Mouse (Mus musculus): ENCODE data around the gene Gabrg1.

The Gabrg1 gene

DNA sequence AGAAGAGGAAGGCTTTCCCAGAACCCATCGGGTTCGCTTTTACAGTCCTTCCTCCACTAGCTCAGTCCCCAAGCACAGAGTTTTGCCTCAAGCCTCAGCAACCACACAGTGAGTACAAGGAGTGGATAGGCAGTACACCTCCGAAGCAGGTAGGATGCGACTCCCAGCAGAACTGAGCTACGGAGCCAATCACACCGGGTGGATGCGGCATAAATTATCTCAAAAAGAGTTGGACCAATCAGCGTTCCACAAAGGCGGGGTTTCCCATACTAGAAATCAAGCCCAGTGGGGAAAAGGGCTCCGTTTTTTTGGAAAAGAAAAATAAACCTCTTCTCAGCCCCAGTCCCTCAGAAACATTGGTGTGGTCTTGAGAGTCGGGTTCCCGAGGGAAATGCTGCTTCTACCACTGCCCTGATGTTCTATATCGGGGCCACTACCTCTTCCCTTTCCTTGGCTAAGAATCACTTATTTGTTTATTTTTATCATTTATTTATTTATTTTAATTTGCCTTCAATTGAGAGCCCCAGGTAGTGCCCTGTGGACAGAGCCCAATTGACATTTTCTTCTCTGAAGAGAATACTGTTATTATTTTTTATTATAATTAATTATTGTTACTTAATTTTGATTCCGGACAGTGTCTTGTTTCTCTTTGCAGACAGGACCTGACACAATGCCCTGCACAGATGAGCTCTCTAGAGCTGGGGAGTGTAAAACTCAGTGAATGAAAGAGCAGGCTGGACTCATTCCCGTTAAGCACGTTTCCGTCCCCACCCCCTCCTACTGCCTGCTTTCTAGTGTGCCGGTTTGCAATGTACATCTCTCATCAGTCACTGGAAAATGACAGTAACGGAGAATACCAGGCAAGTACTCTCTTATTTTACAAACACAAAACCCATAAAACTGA lies at the start of gene Gabrg1:
Gene Gabrg1, minus strand, starts transcription at position 426 of the 904 bp plus-strand sequence.
- peak; percentile 59 for DNase-seq (ENCODE audit: low read depth, low spot score)

DNA sequence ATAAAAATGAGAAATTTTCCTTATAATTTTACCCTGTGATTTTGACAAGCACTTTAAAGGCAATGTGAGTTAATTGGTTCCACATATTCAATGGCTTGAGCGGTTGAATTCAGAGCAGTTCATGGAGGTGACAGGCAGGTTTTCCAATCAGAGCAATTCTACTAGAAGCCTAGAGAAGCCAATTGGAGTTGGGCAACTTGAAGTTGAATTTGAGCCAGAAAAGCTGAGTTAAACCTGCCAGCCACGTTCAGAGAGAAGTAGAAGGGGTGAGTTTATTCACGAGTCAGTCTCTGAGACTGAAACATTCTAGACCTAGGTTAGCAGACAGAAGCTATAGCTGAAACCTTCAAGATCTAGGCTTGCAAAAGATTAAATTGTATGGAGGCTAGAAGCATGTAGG lies 41.6 kb upstream of the Gabrg1 start:
- no peak for DNase-seq (ENCODE audit: low read depth, low spot score)

DNA sequence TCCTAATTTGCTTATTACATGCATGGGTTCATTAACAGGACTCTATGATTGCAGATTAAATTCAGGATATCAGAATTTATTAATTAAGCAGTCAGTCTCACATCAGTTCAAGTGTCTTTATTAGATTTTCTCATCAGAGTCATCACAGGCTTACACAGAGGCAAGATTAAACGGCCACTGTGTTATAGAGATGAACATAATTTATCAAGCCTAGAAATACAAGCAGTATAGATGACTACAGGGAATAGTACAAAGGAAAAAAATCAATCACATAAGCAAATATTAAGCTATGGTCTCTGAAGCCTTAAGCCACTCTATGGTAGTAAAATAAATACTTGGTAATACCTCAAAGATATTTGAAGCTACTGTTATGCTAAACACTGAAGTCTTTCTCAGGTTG lies 27.7 kb upstream of the Gabrg1 start:
- DNase-seq (ENCODE audit: low read depth, low spot score), result no peak

DNA sequence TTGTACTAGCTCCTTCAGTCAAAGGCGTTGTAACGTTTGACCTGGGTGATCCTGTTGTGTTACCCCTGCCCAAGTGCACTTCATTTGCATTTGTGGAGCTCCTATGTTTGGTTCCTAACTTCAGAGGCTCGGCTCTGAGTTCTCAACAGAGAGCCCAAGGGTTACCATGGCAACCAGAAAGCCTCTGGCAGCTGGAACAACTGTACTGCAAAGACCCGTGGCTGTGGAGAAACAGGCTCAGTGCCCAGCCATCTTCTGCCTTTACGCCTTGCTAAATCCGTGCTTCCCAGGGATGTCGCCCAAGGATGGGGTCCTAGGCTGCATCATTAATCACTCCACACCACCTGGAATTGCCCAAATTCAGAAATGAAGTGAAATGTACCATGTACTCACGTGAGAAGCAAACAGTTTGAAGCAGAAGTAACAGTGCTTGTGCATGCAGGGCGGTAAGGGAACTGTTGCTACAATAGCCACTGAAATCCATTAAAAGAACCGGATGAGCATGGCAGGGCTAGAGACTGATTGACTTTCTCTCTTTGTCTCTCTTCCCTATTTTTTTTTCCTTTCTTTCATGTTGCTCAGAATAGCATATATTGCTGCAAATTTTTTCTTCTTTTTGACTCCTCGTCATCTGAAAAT lies 798 bp upstream of the Gabrg1 start:
- peak; percentile 89 for DNase-seq (ENCODE audit: low read depth, low spot score)

DNA sequence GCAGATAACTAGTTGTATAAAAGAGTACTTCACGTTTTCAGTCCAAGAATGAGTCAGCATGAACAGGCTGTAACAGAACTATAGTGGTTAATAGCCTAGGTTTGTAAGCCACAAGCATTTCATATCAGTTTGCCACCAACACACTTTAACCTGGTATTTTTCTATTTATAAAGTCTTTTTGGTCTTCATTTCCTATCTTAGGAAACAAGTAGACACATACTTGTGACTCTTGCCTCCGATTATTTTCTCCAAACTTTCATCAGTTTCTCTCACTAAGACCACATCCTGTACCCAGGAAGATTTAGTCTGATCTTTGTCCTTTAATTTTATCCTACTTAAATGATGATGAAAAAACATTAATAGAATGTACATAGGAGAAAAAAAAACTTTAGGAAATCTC lies 23.7 kb downstream of the Gabrg1 start:
- DNase-seq (ENCODE audit: low read depth, low spot score), result no peak

DNA sequence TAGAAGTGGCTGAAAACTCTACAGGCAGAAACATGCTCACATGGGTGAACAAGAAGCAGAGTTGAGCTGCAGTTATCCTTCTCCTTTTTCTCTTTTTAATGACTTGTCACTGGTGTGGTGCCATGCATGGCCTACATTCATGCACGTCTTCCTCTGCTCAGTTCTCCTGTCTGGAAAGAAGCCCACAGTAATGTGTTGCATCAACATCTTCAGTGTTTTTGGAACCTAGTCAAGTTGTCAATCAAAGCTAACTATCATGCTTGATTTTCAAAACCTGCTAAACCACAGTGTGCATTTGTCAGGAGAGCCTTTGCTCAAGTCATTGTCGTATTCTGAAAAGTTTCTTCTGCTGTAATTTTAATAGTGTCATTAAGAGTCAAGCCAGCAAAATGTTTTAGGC lies 106.3 kb downstream of the Gabrg1 start:
- no peak for DNase-seq (ENCODE audit: low read depth, low spot score)

DNA sequence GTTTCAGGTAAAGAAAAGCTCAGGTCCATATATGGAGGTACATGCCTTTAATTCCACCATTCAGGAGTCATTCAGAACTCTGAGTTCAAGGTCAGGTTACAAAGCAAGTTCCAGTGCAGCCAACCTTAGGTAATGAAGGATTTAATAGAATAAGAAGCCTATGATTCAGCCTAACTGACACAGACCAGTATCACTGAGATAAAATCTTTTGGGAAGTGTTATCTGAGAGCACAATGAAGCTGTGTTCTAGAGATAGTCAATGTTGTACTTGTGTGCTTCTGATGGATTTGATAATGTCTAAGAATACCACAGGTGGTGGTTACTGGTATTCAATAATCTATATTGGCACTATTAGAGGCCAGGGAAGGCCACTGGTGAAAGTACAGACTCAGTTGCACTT lies 138.1 kb downstream of the Gabrg1 start:
- no peak for DNase-seq (ENCODE audit: low read depth, low spot score)
